Mouse (Mus musculus) kidney, adult 2 months (tissue): ENCODE data around the gene Mcfd2. TPM values are rescaled to one million over a fixed set of nuclear protein-coding genes. Genes with fewer than 3 reads are reported as not detected.

Experiments used
- DNase-seq: peaks from one replicate; pipeline ENCODE4 v3.0.0; 2021
- H3K27ac ChIP-seq: fragments of 200-500 bp; 2 replicates; pipeline ENCODE4 v1.5.1; 2012; ENCODE audit warnings: low read depth, low read length, control low read depth, inconsistent platforms; ENCODE audit not compliant: insufficient read depth
- H3K27me3 ChIP-seq: fragments of 200-500 bp; replicated peaks from 2 replicates; pipeline ENCODE4 v1.6.1; 2012; ENCODE audit warnings: mild to moderate bottlenecking, moderate library complexity, low read length, inconsistent platforms; ENCODE audit not compliant: control insufficient read depth, insufficient read depth
- H3K36me3 ChIP-seq: fragments of 200-500 bp; 2 replicates; pipeline ENCODE4 v1.6.1; 2012; ENCODE audit warnings: mild to moderate bottlenecking, moderate library complexity, low read length, inconsistent platforms; ENCODE audit not compliant: control insufficient read depth, insufficient read depth
- H3K4me1 ChIP-seq: fragments of 200-500 bp; 2 replicates; pipeline ENCODE4 v1.6.1; 2011; ENCODE audit warnings: low read length; ENCODE audit not compliant: control insufficient read depth, insufficient read depth
- H3K4me3 ChIP-seq: fragments of 200-500 bp; 2 replicates; pipeline ENCODE4 v1.5.1; 2011; ENCODE audit warnings: mild to moderate bottlenecking, low read depth, low read length, control low read depth; ENCODE audit not compliant: insufficient read depth
- CTCF ChIP-seq: fragments of 200-500 bp; conservative IDR thresholded peaks from 2 replicates; pipeline ENCODE4 v1.5.1; 2011; ENCODE audit warnings: low read depth, mild to moderate bottlenecking, control low read depth, low read length, moderate library complexity, mixed read lengths; ENCODE audit not compliant: insufficient read depth, insufficient read length
- POLR2A ChIP-seq: fragments of 200-500 bp; IDR thresholded peaks from one replicate; pipeline ENCODE4 v1.6.1; 2011; ENCODE audit warnings: low read depth, low read length, control low read depth
- WGBS: fragments of 180-500 bp; shearing (Covaris S2); methylation state at CpG from one replicate; pipeline ENCODE4 v1.1.7; 2018; 5-methylcytosine and 5-hydroxymethylcytosine counted together
- polyA plus RNA-seq: library from polyadenylated mRNA; depleted of rRNA; stranded (reverse); fragments of >200 nt; gene quantifications from 2 replicates; pipeline ENCODE4 v1.2.3, GENCODE M21; 2012

Mcfd2 gene
- polyA plus RNA-seq, 1 experiment, result 159 TPM

- H3K27ac ChIP-seq, result peak overlapping the region; percentile 73
- no peak for TF ChIP-seq CTCF
- no peak for TF ChIP-seq POLR2A
- H3K4me3 ChIP-seq, result no peak overlapping the region
- H3K4me1 ChIP-seq, result peaks cover 14% of the 10 kb centered on the region
- no peaks in the 10 kb centered on the region for H3K27me3 ChIP-seq
- no peaks in the 10 kb centered on the region for H3K36me3 ChIP-seq
- WGBS, result 59% methylated on average over 6 of the region's 6 CpGs
- DNase-seq, result peak; percentile 84
These were observed 2.3 kb downstream of the Mcfd2 start for GRCm38 (mm10) chr17:87263401-87263800.

GRCm38 (mm10) chr17:87255672-87256071 is 10.1 kb downstream of the Mcfd2 start:
- 80% methylated on average over 16 of the region's 16 CpGs for WGBS
- no peaks in the 10 kb centered on the region for H3K4me1 ChIP-seq
- no peak overlapping the region for H3K27ac ChIP-seq
- DNase-seq, result peak; percentile 26
- H3K36me3 ChIP-seq, result no peaks in the 10 kb centered on the region
- TF ChIP-seq CTCF, result no peak
- no peak for TF ChIP-seq POLR2A
- H3K4me3 ChIP-seq, result no peak overlapping the region
- H3K27me3 ChIP-seq, result no peaks in the 10 kb centered on the region

DNA sequence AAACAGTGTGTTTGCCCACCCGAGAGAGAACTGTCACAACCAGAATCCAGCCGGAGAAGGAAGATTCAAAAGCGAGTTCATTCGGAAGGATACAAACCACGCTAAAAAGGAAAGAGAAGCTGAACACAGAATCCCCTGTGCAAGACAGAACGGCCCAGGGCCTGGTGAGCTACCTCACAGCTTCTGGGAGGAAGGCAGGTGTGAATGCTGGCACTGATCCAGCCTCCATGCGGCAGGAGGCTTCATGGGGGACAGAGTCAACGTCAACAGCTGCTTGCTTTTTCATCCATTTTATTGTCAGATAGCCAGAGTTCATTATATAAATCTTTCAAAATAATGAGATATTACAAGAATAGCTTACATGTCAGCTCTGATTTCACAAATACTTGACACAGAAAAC is 11.4 kb downstream of the Mcfd2 start:
- Histone ChIP-seq H3K27me3 (no peaks in the 10 kb centered on the region), H3K4me3 (no peak overlapping the region), H3K27ac (no peak overlapping the region), H3K4me1 (no peaks in the 10 kb centered on the region), H3K36me3 (no peaks in the 10 kb centered on the region)
- 70% methylated on average over 8 of the region's 8 CpGs for WGBS
- no peak for DNase-seq
- TF ChIP-seq CTCF (no peak), POLR2A (no peak)

DNA sequence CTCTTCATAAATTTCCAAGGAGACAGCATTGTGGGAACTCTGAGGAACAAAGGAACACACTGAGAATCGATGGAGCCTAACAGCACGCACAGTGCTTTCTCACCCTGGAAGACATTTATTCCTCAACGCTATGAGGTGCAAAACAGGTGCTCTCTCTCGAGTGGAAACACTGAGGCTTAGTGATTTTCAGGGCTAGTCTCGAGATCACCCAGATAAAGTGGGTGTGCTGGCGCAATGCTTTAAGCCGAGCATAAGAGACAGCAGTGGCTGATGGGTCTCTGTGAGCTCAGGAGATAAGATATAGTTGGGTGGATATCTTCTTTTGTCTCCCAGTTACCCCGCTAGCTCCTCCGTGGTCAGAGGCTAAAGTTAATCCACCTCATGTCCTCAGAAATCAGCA is 19.6 kb downstream of the Mcfd2 start:
- Histone ChIP-seq H3K4me3 (no peak overlapping the region), H3K27ac (no peak overlapping the region), H3K4me1 (peaks cover 4% of the 10 kb centered on the region), H3K27me3 (no peaks in the 10 kb centered on the region), H3K36me3 (no peaks in the 10 kb centered on the region)
- no peak for DNase-seq
- TF ChIP-seq CTCF (no peak), POLR2A (no peak)
- WGBS, result 73% methylated on average over 9 of the region's 9 CpGs

DNA sequence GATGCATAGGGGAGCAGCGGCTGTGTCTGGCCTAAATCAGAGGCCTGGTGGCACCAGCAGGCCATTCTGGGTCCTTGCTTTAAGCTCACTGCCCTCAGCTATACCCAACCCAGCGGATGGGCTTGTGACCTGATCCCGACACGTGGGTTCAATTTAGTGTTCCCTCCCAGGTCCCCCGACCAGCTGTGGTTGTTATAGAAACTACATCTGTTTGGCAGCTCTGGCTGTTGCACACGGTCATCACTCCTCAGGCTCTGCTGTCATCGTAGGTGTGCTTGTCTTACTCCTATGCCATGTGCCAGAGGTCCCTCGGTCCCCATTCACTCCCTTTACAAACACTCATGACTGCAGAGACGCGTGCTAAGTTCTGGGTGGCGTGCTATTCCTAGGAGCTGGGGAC is 27.9 kb downstream of the Mcfd2 start:
- Histone ChIP-seq H3K4me1 (0 out of 2 replicates have a peak, but pooled peaks cover 3% of the 10 kb centered on the region), H3K4me3 (no peak overlapping the region), H3K27ac (no peak overlapping the region), H3K27me3 (no peaks in the 10 kb centered on the region), H3K36me3 (no peaks in the 10 kb centered on the region)
- no peak for TF ChIP-seq POLR2A
- TF ChIP-seq CTCF, result no peak
- 88% methylated on average over 11 of the region's 11 CpGs for WGBS
- DNase-seq, result no peak

GRCm38 (mm10) chr17:87236725-87237650 is 28.7 kb downstream of the Mcfd2 start:
- H3K4me1 ChIP-seq, result 0 out of 2 replicates have a peak, but pooled peaks cover 3% of the 10 kb centered on the region
- H3K27ac ChIP-seq, result no peak overlapping the region
- no peaks in the 10 kb centered on the region for H3K27me3 ChIP-seq
- H3K36me3 ChIP-seq, result no peaks in the 10 kb centered on the region
- DNase-seq, result peak; percentile 19
- TF ChIP-seq CTCF (no peak), POLR2A (no peak)
- no peak overlapping the region for H3K4me3 ChIP-seq
- WGBS, result 45% methylated on average over 18 of the region's 18 CpGs

GRCm38 (mm10) chr17:87235019-87235418 is 30.7 kb downstream of the Mcfd2 start:
- no peaks in the 10 kb centered on the region for H3K27me3 ChIP-seq
- DNase-seq, result no peak
- H3K4me1 ChIP-seq, result 0 out of 2 replicates have a peak, but pooled peaks cover 3% of the 10 kb centered on the region
- H3K36me3 ChIP-seq, result no peaks in the 10 kb centered on the region
- H3K27ac ChIP-seq, result no peak overlapping the region
- TF ChIP-seq POLR2A (no peak), CTCF (no peak)
- 91% methylated on average over 6 of the region's 6 CpGs for WGBS
- no peak overlapping the region for H3K4me3 ChIP-seq
